ENCODE assay signal across 12 mouse cellular contexts in genomic region chr17:65558788-65559187, GRCm38 (mm10). TPM values are rescaled to one million over a fixed set of nuclear protein-coding genes. Genes with fewer than 3 reads are reported as not detected.
DNase-seq lines count a peak whose midpoint lies in the region; ATAC-seq and TF ChIP-seq lines count a peak whose summit lies in the region.
"Had no signal": no experiment of that assay in that cellular context is flagged by ENCODE, and none has a peak within 500 bp of the region (broad histone marks: within the 10 kb centered on the region; RNA-seq: fewer than 3 reads in every experiment).

No protein-coding gene starts in this region.

- ATAC-seq in kidney, embryonic 14.5 days (ENCODE audit: low FRiP score, low TSS enrichment): no peak
- ATAC-seq in forebrain, embryonic 16.5 days: 0 out of 2 replicates have a peak, but pooled peaks have one; percentile 2
- peak; percentile 48; the same call in 1 of the 2 replicates for ATAC-seq in midbrain, embryonic 15.5 days (replicated peaks)
- ATAC-seq in erythroblast, adult 5-6 weeks (replicated peaks; ENCODE audit: low FRiP score, poor library complexity, severe bottlenecking): no peak

- H3K9me3 ChIP-seq in kidney, embryonic 14.5 days (ENCODE audit: control insufficient read depth, low read length): no peaks in the 10 kb centered on the region
- no peaks in the 10 kb centered on the region for H3K9me3 ChIP-seq in forebrain, embryonic 16.5 days (ENCODE audit: control insufficient read depth, low read length)
- H3K9me3 ChIP-seq in midbrain, embryonic 15.5 days: no peaks in the 10 kb centered on the region

- TF ChIP-seq CTCF in layer of hippocampus, adult 2 months (conservative IDR thresholded peaks at IDR 0.05): no peak

- 74% methylated on average over 9 of the region's 9 CpGs for WGBS in kidney, embryonic 14.5 days
- 61% methylated on average over 9 of the region's 9 CpGs for WGBS in forebrain, embryonic 16.5 days
- WGBS in midbrain, embryonic 15.5 days: 52% methylated on average over 9 of the region's 9 CpGs

- no peaks in the 10 kb centered on the region for H3K27me3 ChIP-seq in kidney, embryonic 14.5 days (ENCODE audit: control insufficient read depth, insufficient read depth, low read length)
- no peaks in the 10 kb centered on the region for H3K27me3 ChIP-seq in forebrain, embryonic 16.5 days (replicated peaks; ENCODE audit: control insufficient read depth, insufficient read depth, low read length)
- H3K27me3 ChIP-seq in midbrain, embryonic 15.5 days (replicated peaks): no peaks in the 10 kb centered on the region

- no peak overlapping the region for H3K4me3 ChIP-seq in kidney, embryonic 14.5 days (ENCODE audit: low read length)
- no peak overlapping the region for H3K4me3 ChIP-seq in forebrain, embryonic 16.5 days (replicated peaks; ENCODE audit: low read length)
- no peak overlapping the region for H3K4me3 ChIP-seq in midbrain, embryonic 15.5 days
- no peak overlapping the region for H3K4me3 ChIP-seq in layer of hippocampus, adult 2 months

- no peaks in the 10 kb centered on the region for H3K4me1 ChIP-seq in kidney, embryonic 14.5 days (ENCODE audit: control insufficient read depth, insufficient read depth, low read length)
- peaks cover 7% of the 10 kb centered on the region for H3K4me1 ChIP-seq in forebrain, embryonic 16.5 days (replicated peaks; ENCODE audit: control insufficient read depth, insufficient read depth, low read length)
- no peaks in the 10 kb centered on the region for H3K4me1 ChIP-seq in midbrain, embryonic 15.5 days

- H3K27ac ChIP-seq in kidney, embryonic 14.5 days (ENCODE audit: low read depth, low read length): no peak overlapping the region
- no peak overlapping the region for H3K27ac ChIP-seq in forebrain, embryonic 16.5 days (ENCODE audit: low read length)
- no peak overlapping the region for H3K27ac ChIP-seq in midbrain, embryonic 15.5 days
- no peak overlapping the region for H3K27ac ChIP-seq in layer of hippocampus, adult 2 months

- H3K4me2 ChIP-seq in kidney, embryonic 14.5 days (replicated peaks; ENCODE audit: low read depth, low read length): 0 out of 2 replicates have a peak overlapping the region, but pooled peaks have one; percentile 1
- no peak overlapping the region for H3K4me2 ChIP-seq in forebrain, embryonic 16.5 days (ENCODE audit: low read length)
- H3K4me2 ChIP-seq in midbrain, embryonic 15.5 days: no peak overlapping the region

- DNase-seq in kidney, postnatal 36 days: no peak
- peak; percentile 48 for DNase-seq in ZHBTc4 (ENCODE audit: low read depth, low spot score)
- DNase-seq in right cerebral cortex, postnatal 4 days: no peak
- DNase-seq in layer of hippocampus, adult 2 months (ENCODE audit: low spot score in 2 of 2): no peak

- H3K36me3 ChIP-seq in kidney, embryonic 14.5 days (ENCODE audit: control insufficient read depth, insufficient read depth, low read length): no peaks in the 10 kb centered on the region
- H3K36me3 ChIP-seq in forebrain, embryonic 16.5 days (ENCODE audit: control insufficient read depth, insufficient read depth): no peaks in the 10 kb centered on the region
- H3K36me3 ChIP-seq in midbrain, embryonic 15.5 days (replicated peaks): no peaks in the 10 kb centered on the region

- no peak overlapping the region for H3K9ac ChIP-seq in kidney, embryonic 14.5 days (ENCODE audit: low read depth, low read length)
- H3K9ac ChIP-seq in forebrain, embryonic 16.5 days (replicated peaks; ENCODE audit: low read depth, low read length): no peak overlapping the region
- no peak overlapping the region for H3K9ac ChIP-seq in midbrain, embryonic 15.5 days

RNA-seq across cellular contexts. Expression of gene Tmem232, which starts 18.2 kb away (rescaled TPM):
- not detected in 2 replicates for polyA plus RNA-seq in kidney, embryonic 14.5 days (2014; fragmentation: Nextera tagmentation; extraction: Ambion mirVana)
- 0.49 and 0.57 TPM in 2 replicates for polyA plus RNA-seq in forebrain, embryonic 16.5 days (2015; fragmentation: Nextera tagmentation; extraction: Ambion mirVana)
- polyA plus RNA-seq in midbrain, embryonic 15.5 days (2015; fragmentation: Nextera tagmentation; extraction: Ambion mirVana): 0.48 and 0.59 TPM in 2 replicates
- total RNA-seq in layer of hippocampus, adult 2 months (2021): under 1 TPM; 0.91 to 0.97 TPM
- not detected in 2 replicates for total RNA-seq in erythroblast, adult 5-6 weeks (2015; ENCODE audit: low replicate concordance)
- not detected in 2 replicates for total RNA-seq in erythroblast, adult 5-6 weeks (2017; ENCODE audit: low replicate concordance)
- total RNA-seq: hematopoietic stem cell, adult 5-6 weeks; megakaryocyte progenitor cell, adult 5-6 weeks had no signal
- polyA plus RNA-seq: large intestine, adult 2 months; stomach, embryonic 14.5 days had no signal

RNA-seq across cellular contexts. Expression of gene Vapa, which starts 54.6 kb away (rescaled TPM):
- polyA plus RNA-seq in kidney, embryonic 14.5 days (2014; fragmentation: Nextera tagmentation; extraction: Ambion mirVana): 190 and 201 TPM in 2 replicates
- polyA plus RNA-seq in forebrain, embryonic 16.5 days (2015; fragmentation: Nextera tagmentation; extraction: Ambion mirVana): 241 and 271 TPM in 2 replicates
- 257 and 259 TPM in 2 replicates for polyA plus RNA-seq in midbrain, embryonic 15.5 days (2015; fragmentation: Nextera tagmentation; extraction: Ambion mirVana)
- total RNA-seq in layer of hippocampus, adult 2 months (2021): 100 to 1,000 TPM; 131 to 137 TPM
- total RNA-seq in erythroblast, adult 5-6 weeks (2015; ENCODE audit: low replicate concordance): 39.3 and 48.2 TPM in 2 replicates
- total RNA-seq in erythroblast, adult 5-6 weeks (2017; ENCODE audit: low replicate concordance): 28.4 and 31.3 TPM in 2 replicates

Comparison
In these comparisons a context has a peak if more than half of its experiments do, and no peak if none do; other contexts are left out.
1. ATAC-seq: peak in forebrain, embryonic 16.5 days (single experiment) and midbrain, embryonic 15.5 days (single experiment); none in kidney, embryonic 14.5 days (single experiment) and erythroblast, adult 5-6 weeks (single experiment).